Mouse (Mus musculus) small intestine, adult 2 months (tissue): ENCODE data around the gene Theg.

Experiments
- CTCF ChIP-seq: fragments of 200-500 bp; IDR thresholded peaks from 2 replicates; pipeline ENCODE4 v1.5.1; 2012; ENCODE audit warnings: low read depth, mild to moderate bottlenecking, control low read depth, inconsistent platforms, low read length, moderate library complexity, mixed read lengths; ENCODE audit not compliant: insufficient replicate concordance, insufficient read length; ENCODE audit errors: extremely low read depth
- POLR2A ChIP-seq: fragments of 200-500 bp; IDR thresholded peaks from 2 replicates; pipeline ENCODE4 v1.6.1; 2012; ENCODE audit warnings: low read depth, mild to moderate bottlenecking, control low read depth, inconsistent platforms, low read length, moderate library complexity

GRCm38 (mm10) chr10:79579781-79580180, 7.3 kb downstream of the Theg start:
- TF ChIP-seq CTCF, result no peak
- no peak for TF ChIP-seq POLR2A
